Mouse (Mus musculus): ENCODE measurements around the gene Tle2.

DNA sequence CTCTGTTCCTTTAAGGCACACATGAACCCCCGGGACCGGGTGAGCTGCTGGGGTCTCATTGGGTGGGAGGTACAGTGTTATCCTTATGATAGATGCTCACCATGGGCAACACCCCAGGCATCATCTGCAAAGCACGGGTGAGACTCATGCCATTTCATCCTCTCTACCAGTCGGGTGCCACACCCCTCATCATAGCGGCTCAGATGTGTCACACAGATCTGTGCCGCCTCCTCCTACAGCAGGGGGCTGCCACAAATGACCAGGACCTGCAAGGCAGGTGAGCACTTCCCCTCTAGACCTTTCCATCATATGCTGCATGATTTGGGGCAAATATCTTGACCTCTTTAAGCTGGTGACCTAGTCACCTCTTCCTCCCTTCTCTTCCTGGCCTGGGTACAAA, 63.7 kb downstream of the Tle2 start:
- no peak for TF ChIP-seq GATA1 (IDR thresholded peaks at IDR 0.05; ENCODE audit: borderline replicate concordance, low read length)
- no peak for TF ChIP-seq FLI1 (IDR thresholded peaks at IDR 0.05; ENCODE audit: low read length)
